Mouse (Mus musculus) olfactory bulb, adult 2 months (tissue): Measurements from ENCODE around the gene Smo.

Experiments
- CTCF ChIP-seq: fragments of 200-500 bp; IDR thresholded peaks from 2 replicates; pipeline ENCODE4 v1.5.1; 2012; ENCODE audit warnings: low read depth, mild to moderate bottlenecking, low read length, moderate library complexity; ENCODE audit not compliant: insufficient read depth
- POLR2A ChIP-seq: fragments of 200-500 bp; IDR thresholded peaks from 2 replicates; pipeline ENCODE4 v1.6.1; 2012; ENCODE audit warnings: mild to moderate bottlenecking, low read depth, low read length, moderate library complexity; ENCODE audit not compliant: insufficient read depth

DNA sequence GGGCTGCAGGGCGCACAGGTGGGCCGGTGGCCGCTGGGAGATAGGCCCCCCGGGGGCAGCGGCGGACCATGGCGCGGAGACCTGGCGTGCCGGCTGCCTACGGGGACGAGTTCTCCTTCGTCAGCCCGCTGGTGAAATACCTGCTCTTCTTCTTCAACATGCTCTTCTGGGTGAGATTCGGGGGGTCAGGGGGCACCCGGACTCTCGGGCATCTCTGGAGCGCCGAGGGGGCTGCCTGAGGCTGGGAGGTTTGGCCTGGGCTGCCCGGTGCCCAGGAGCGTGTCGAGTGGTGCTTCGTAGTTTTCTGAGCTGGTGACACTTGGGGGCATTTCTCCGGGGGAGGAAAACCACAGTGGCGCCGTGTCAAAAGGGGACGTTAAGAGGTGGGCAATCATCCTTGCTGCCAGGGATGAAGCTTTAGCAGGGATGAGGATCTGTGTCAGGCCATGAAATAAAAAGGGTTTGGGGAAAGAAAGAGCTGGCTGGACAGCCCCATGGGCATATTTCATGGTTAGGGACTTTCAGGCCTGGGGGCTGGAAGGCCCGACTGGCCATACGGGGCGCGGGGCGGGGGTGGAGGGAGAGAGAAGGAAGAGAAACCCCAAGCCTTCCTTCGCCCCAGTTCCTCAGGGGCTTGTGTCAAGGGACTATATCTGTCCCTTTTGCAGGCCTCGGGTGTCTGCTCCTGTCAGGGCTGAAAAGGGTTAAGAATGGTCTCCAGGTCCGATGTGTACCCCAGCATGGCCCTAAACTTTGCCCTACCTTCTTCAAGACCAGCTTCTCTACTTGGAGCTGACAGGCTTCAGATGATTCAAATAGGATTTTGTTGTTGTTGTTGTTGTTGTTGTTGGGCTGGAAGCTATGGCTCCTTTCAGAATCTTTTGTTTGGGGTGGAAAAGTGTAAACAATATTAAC, 40.7 kb upstream of the Smo start:
- TF ChIP-seq CTCF (no peak), POLR2A (no peak)
